Mouse (Mus musculus): ENCODE measurements around the gene Als2. TPM values are rescaled to one million over a fixed set of nuclear protein-coding genes. Genes with fewer than 3 reads are reported as not detected.

Gene Als2
- 22.4 TPM for polyA plus RNA-seq (2014; fragmentation: Illumina TruSeq; extraction: RNeasy Lipid Tissue Mini Kit (QIAGEN cat#74804); ENCODE audit: low read depth, low replicate concordance)

DNA sequence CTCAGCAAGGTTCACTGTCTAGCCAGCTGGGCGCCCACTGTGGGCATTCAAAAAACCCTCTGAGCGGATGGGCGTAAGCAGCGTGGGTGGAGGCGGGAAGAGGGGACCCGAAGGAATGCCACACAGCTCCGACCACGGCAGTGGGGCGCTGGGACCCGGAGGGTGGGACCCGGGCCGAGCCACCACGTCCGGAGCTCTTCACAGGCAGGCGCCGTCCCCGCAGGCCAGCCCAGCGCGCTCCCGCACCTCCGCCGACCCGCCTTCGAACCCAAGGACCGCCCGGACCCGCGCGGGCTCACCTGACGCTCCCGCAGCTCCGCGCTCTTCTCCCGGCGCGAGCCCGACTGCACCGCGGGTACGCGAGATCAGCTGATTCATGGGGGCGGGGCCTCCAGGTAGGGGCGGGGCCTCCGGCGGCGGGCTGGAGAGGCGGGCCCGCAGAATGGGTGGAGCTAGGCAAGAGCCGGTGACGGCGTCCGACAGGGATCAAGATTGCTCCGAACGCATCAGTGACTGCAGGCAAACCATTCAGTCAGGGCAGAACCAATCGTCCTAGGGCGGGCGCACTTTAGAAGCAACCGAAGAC lies at the start of gene Als2:
Gene Als2, minus strand, starts transcription at position 376 of the 586 bp plus-strand sequence.

DNA sequence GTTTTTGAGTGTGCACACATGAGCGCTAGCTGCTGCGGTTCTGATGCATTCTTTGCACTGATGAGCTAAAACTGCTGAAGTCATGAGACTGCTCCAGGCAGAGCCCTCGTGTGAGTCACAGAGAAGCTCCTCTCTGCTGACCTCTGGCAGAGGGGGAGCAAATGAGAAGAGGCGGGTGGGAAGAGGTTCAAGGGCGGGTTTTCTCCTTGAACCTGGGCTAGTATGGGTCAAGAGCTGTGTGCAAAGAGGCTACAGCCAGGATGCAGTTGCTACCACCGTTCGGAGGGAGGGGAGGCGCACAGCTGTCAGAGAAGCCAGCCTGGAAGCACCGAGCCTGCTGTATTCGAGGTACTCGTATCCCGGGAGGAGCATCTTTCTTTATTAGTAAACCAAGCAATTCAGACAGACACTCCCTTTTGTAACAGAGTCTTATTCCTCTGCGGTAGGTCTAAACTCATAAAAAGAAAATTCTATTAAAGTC lies 19.8 kb upstream of the Als2 start, which contains the start of gene Cdk15:
Gene Cdk15, plus strand, starts transcription at position 156 of the 481 bp plus-strand sequence.

DNA sequence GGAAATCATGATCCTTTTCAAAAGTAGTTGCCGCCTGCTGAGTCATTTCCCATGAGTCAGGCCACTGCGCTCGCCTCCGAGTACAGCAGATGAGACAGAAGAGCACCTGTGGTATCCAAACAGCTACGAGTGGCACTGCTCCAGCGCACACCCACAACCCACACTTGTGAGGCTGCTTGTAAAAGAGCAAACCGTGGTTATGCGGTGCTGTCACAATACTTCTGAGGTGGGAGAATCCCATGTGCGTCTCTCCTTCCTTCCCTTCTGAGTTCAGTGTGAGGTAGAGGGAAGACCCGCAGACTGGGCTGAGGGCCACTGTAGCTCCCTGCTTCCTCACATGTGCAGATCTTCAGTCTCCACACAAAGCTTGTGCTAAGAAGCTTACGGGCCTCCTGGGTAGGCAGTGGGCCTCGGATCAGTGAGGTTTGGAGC lies 74.0 kb downstream of the Als2 start, which contains the start of gene Mpp4:
Gene Mpp4, minus strand, starts transcription at position 360 of the 432 bp plus-strand sequence.

DNA sequence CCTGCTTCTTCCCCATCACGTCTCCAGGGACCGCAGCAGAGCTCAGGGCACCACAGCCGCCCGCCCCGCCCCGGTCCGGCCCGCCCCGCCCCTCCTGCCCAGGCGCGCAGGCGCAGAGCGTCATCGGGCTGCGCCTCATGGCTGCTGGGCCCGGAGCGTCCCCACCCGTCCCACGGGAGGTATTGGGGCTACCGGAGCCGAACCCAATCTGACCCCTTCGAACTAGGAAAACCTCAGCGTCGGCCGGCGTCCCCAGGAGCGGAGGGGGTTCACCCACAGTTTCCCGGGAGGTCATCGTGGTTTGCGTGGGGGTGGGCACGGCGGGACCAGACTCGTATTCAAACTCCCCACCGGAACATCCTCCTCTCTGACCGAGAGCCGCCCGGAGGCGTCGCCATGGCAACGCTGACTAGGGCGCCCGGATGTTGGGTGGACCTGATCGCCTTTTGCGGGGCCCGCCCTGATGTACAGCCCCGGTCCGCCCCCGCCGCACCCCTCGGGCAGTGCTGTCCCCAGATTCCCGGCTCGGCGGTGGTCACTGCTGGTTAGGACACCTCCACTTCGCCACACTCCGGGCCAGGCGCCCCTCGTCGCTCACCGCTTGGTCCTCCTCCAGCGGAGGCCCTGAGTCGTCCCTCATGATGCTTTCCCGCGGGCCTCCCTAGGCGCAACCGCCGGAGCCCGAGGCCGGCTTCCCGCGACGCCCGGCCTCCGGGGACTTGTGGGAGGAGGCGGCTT lies 117.1 kb downstream of the Als2 start, which contains the start of gene Tmem237:
Gene Tmem237, minus strand, starts transcription at position 689 of the 738 bp plus-strand sequence.

Other genes with a start within 250 kb of the Als2 start
- gene C2cd6, start 142.3 kb downstream of the Als2 start, polyA plus RNA-seq (2014; fragmentation: Illumina TruSeq; extraction: RNeasy Lipid Tissue Mini Kit (QIAGEN cat#74804); ENCODE audit: low read depth, low replicate concordance), result not detected
- gene Tmem237, start 116.8 kb downstream of the Als2 start, polyA plus RNA-seq (2014; fragmentation: Illumina TruSeq; extraction: RNeasy Lipid Tissue Mini Kit (QIAGEN cat#74804); ENCODE audit: low read depth, low replicate concordance), result 4.7 TPM
- gene Mpp4, start 73.8 kb downstream of the Als2 start, polyA plus RNA-seq (2014; fragmentation: Illumina TruSeq; extraction: RNeasy Lipid Tissue Mini Kit (QIAGEN cat#74804); ENCODE audit: low read depth, low replicate concordance), result 1.2 TPM
- gene Cdk15, start 19.7 kb upstream of the Als2 start, polyA plus RNA-seq (2014; fragmentation: Illumina TruSeq; extraction: RNeasy Lipid Tissue Mini Kit (QIAGEN cat#74804); ENCODE audit: low read depth, low replicate concordance), result not detected
- 20.7 TPM for gene Fzd7, start 245.2 kb upstream of the Als2 start, polyA plus RNA-seq (2014; fragmentation: Illumina TruSeq; extraction: RNeasy Lipid Tissue Mini Kit (QIAGEN cat#74804); ENCODE audit: low read depth, low replicate concordance)